Mouse (Mus musculus) thymus, adult 2 months (tissue): ENCODE data around the gene Itpr2. TPM values are rescaled to one million over a fixed set of nuclear protein-coding genes. Genes with fewer than 3 reads are reported as not detected.
A peak's percentile ranks its signal among the peaks of the same experiment; 100 is the strongest.

ENCODE experiments used
- DNase-seq: peaks from one replicate; pipeline ENCODE4 v3.0.0; 2021
- H3K27ac ChIP-seq: fragments of 200-500 bp; 2 replicates; pipeline ENCODE4 v1.5.1; 2012; ENCODE audit warnings: low read length, control low read depth; ENCODE audit not compliant: control insufficient read depth, insufficient read depth
- H3K27me3 ChIP-seq: fragments of 200-500 bp; 2 replicates; pipeline ENCODE4 v1.6.1; 2012; ENCODE audit warnings: mild to moderate bottlenecking, low read length, moderate library complexity, mixed read lengths; ENCODE audit not compliant: control insufficient read depth, insufficient read depth
- H3K36me3 ChIP-seq: fragments of 200-500 bp; 2 replicates; pipeline ENCODE4 v1.6.1; 2012; ENCODE audit warnings: mild to moderate bottlenecking, low read length, moderate library complexity; ENCODE audit not compliant: control insufficient read depth, insufficient read depth
- H3K4me1 ChIP-seq: fragments of 200-500 bp; replicated peaks from 2 replicates; pipeline ENCODE4 v1.6.1; 2012; ENCODE audit warnings: low read length; ENCODE audit not compliant: control insufficient read depth, insufficient read depth
- H3K4me3 ChIP-seq: fragments of 200-500 bp; 2 replicates; pipeline ENCODE4 v1.5.1; 2012; ENCODE audit warnings: mild to moderate bottlenecking, low read length, control low read depth, moderate library complexity; ENCODE audit not compliant: control insufficient read depth, insufficient read depth
- CTCF ChIP-seq: fragments of 200-500 bp; IDR thresholded peaks from 2 replicates; pipeline ENCODE4 v1.5.1; 2012; ENCODE audit warnings: mild to moderate bottlenecking, control low read depth, low read length, moderate library complexity, borderline replicate concordance; ENCODE audit not compliant: control insufficient read depth, poor library complexity, insufficient read depth; ENCODE audit errors: extremely low read depth
- POLR2A ChIP-seq: fragments of 200-500 bp; IDR thresholded peaks from 2 replicates; pipeline ENCODE4 v1.6.1; 2012; ENCODE audit warnings: mild to moderate bottlenecking, low read length, control low read depth, moderate library complexity; ENCODE audit not compliant: control insufficient read depth, poor library complexity, insufficient read depth; ENCODE audit errors: extremely low read depth
- WGBS: fragments of 180-500 bp; shearing (Covaris S2); methylation state at CpG from one replicate; pipeline ENCODE4 v1.1.7; 2018; 5-methylcytosine and 5-hydroxymethylcytosine counted together
- polyA plus RNA-seq: library from polyadenylated mRNA; depleted of rRNA; stranded (reverse); fragments of >200 nt; gene quantifications from 2 replicates; pipeline ENCODE4 v1.2.3, GENCODE M21; 2012

Itpr2 gene
- polyA plus RNA-seq, 1 experiment: 60.3 TPM

- no peak for TF ChIP-seq CTCF
- TF ChIP-seq POLR2A: no peak
- Histone ChIP-seq H3K4me3 (no peak overlapping the region), H3K27ac (no peak overlapping the region), H3K4me1 (no peaks in the 10 kb centered on the region), H3K36me3 (peaks cover 57% of the 10 kb centered on the region), H3K27me3 (no peaks in the 10 kb centered on the region)
- no peak for DNase-seq
- 93% methylated on average over 7 of the region's 7 CpGs for WGBS
These were observed 150.2 kb downstream of the Itpr2 start for GRCm38 (mm10) chr6:146351816-146352215.

GRCm38 (mm10) chr6:146347568-146347967 is 154.5 kb downstream of the Itpr2 start:
- Histone ChIP-seq H3K27ac (no peak overlapping the region), H3K36me3 (peaks cover 58% of the 10 kb centered on the region), H3K4me3 (no peak overlapping the region), H3K4me1 (no peaks in the 10 kb centered on the region), H3K27me3 (no peaks in the 10 kb centered on the region)
- DNase-seq: no peak
- TF ChIP-seq POLR2A (no peak), CTCF (no peak)
- WGBS: 91% methylated on average over 4 of the region's 4 CpGs

- H3K4me1 ChIP-seq: no peaks in the 10 kb centered on the region
- no peak for TF ChIP-seq POLR2A
- TF ChIP-seq CTCF: no peak
- peaks cover 62% of the 10 kb centered on the region for H3K36me3 ChIP-seq
- no peak overlapping the region for H3K4me3 ChIP-seq
- no peaks in the 10 kb centered on the region for H3K27me3 ChIP-seq
- 96% methylated on average over 8 of the region's 8 CpGs for WGBS
- DNase-seq: no peak
- no peak overlapping the region for H3K27ac ChIP-seq
These were observed 155.4 kb downstream of the Itpr2 start for GRCm38 (mm10) chr6:146346545-146347195.

GRCm38 (mm10) chr6:146344732-146345131 is 157.3 kb downstream of the Itpr2 start:
- Histone ChIP-seq H3K4me3 (no peak overlapping the region), H3K4me1 (no peaks in the 10 kb centered on the region), H3K36me3 (peaks cover 56% of the 10 kb centered on the region), H3K27me3 (no peaks in the 10 kb centered on the region), H3K27ac (no peak overlapping the region)
- peak; percentile 26 for DNase-seq
- 98% methylated on average over 3 of the region's 3 CpGs for WGBS
- TF ChIP-seq POLR2A (no peak), CTCF (no peak)

DNA sequence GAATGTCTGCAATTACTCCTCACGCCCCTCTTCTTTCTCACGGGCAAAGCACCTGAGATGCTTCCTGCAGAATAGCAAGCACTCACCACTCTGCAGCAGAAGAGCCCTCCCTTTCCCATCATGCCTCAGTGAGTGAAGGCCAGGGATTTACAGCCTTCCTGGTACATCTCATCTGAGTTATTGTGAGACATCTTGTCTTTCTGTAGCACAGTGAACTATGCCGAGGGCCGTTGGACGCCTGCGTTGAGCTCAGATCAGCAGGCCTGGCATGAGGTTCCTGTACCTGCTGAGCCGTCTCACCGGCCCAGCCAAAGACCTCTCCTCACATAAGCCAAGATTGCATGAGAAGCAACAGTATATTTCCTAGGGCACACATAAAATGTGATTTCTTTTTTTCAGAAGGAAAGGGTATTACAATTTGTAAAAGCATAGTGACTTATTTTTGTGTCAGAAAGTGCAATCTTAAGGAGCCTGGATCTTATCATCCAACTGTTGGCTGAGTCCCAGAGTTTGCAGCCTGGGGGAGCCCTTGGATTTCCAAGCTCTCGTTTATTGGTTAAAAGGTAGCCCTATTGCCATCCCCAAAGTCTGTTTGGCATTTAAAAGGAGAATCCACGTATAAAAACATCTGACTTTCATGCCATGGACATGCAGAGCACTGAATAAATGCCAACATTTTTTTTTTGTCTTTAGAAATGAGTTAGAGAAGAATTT is 158.2 kb downstream of the Itpr2 start:
- no peak for DNase-seq
- Histone ChIP-seq H3K4me3 (no peak overlapping the region), H3K27me3 (no peaks in the 10 kb centered on the region), H3K36me3 (peaks cover 49% of the 10 kb centered on the region), H3K4me1 (no peaks in the 10 kb centered on the region), H3K27ac (no peak overlapping the region)
- WGBS: 96% methylated on average over 10 of the region's 10 CpGs
- TF ChIP-seq CTCF (no peak), POLR2A (no peak)

GRCm38 (mm10) chr6:146342995-146343394 is 159.0 kb downstream of the Itpr2 start:
- Histone ChIP-seq H3K4me3 (no peak overlapping the region), H3K27ac (no peak overlapping the region), H3K27me3 (no peaks in the 10 kb centered on the region), H3K4me1 (no peaks in the 10 kb centered on the region), H3K36me3 (peaks cover 55% of the 10 kb centered on the region)
- TF ChIP-seq CTCF: no peak
- TF ChIP-seq POLR2A: no peak
- WGBS: 93% methylated on average over 6 of the region's 6 CpGs
- DNase-seq: no peak
